In genomic region chr9:32998323-32998722, GRCm38 (mm10) we compare ENCODE assay signal across 30 mouse cellular contexts.
"Had no signal": no experiment of that assay in that cellular context is flagged by ENCODE, and none has a peak within 500 bp of the region (broad histone marks: within the 10 kb centered on the region; RNA-seq: fewer than 3 reads in every experiment).

No protein-coding gene starts in this region.

- H3K27me3 ChIP-seq: heart, embryonic 12.5 days; heart, embryonic 13.5 days; heart, embryonic 15.5 days; hindbrain, embryonic 12.5 days; hindbrain, embryonic 13.5 days; hindbrain, embryonic 15.5 days; intestine, embryonic 15.5 days; kidney, embryonic 15.5 days had no signal

- H3K4me1 ChIP-seq: hindbrain, embryonic 10.5 days; hindbrain, embryonic 12.5 days; hindbrain, embryonic 13.5 days; hindbrain, embryonic 15.5 days; intestine, embryonic 15.5 days had no signal

- H3K9me3 ChIP-seq: heart, embryonic 13.5 days; heart, embryonic 15.5 days; hindbrain, embryonic 15.5 days; intestine, embryonic 15.5 days had no signal

- H3K4me3 ChIP-seq: heart, embryonic 12.5 days; heart, embryonic 13.5 days; heart, embryonic 15.5 days; hindbrain, embryonic 10.5 days; hindbrain, embryonic 12.5 days; hindbrain, embryonic 13.5 days; hindbrain, embryonic 15.5 days; intestine, embryonic 15.5 days; kidney, embryonic 15.5 days; layer of hippocampus, adult 2 months; left cerebral cortex, adult 2 months had no signal

- H3K4me2 ChIP-seq: heart, embryonic 11.5 days; heart, embryonic 12.5 days; heart, embryonic 13.5 days; heart, embryonic 15.5 days; hindbrain, embryonic 12.5 days; hindbrain, embryonic 13.5 days; hindbrain, embryonic 14.5 days; hindbrain, embryonic 15.5 days; intestine, embryonic 15.5 days; kidney, embryonic 15.5 days had no signal

- H3K36me3 ChIP-seq: heart, embryonic 12.5 days; heart, embryonic 13.5 days; heart, embryonic 15.5 days; hindbrain, embryonic 10.5 days; hindbrain, embryonic 12.5 days; hindbrain, embryonic 13.5 days; hindbrain, embryonic 15.5 days; intestine, embryonic 15.5 days; kidney, embryonic 15.5 days had no signal

- DNase-seq: heart, postnatal 10 days; heart, postnatal 14 days; heart, postnatal 36 days; heart, postnatal 4 days; kidney, adult 11 months; kidney, adult 18-20 months; kidney, adult 2 months; kidney, adult 8-10 months; kidney, adult 9 months; kidney, postnatal 10 days; kidney, postnatal 14 days; kidney, postnatal 25 days; kidney, postnatal 36 days; kidney, postnatal 4 days; layer of hippocampus, adult 9-11 months had no signal

- H3K9ac ChIP-seq: heart, embryonic 12.5 days; heart, embryonic 13.5 days; heart, embryonic 15.5 days; hindbrain, embryonic 12.5 days; hindbrain, embryonic 13.5 days; hindbrain, embryonic 14.5 days; hindbrain, embryonic 15.5 days; intestine, embryonic 15.5 days; kidney, embryonic 15.5 days had no signal

- H3K27ac ChIP-seq: heart, embryonic 13.5 days; heart, embryonic 15.5 days; hindbrain, embryonic 10.5 days; hindbrain, embryonic 12.5 days; hindbrain, embryonic 13.5 days; hindbrain, embryonic 14.5 days; hindbrain, embryonic 15.5 days; hindbrain, postnatal 0 days; intestine, embryonic 15.5 days; kidney, embryonic 15.5 days; kidney, postnatal 0 days; layer of hippocampus, adult 2 months; left cerebral cortex, adult 2 months had no signal
